Mouse (Mus musculus) limb, embryonic 14.5 days (tissue): ENCODE measurements around the gene Ltbr. TPM values are rescaled to one million over a fixed set of nuclear protein-coding genes. Genes with fewer than 3 reads are reported as not detected.

Source experiments
- ATAC-seq: fragments of 200-750 bp; cut with Nextera tagmentation; 2 replicates; pipeline ENCODE4 v1.8.0; 2017; ENCODE audit warnings: low read depth, moderate number of reproducible peaks, moderate TSS enrichment; ENCODE audit not compliant: low FRiP score
- DNase-seq: peaks from one replicate; pipeline ENCODE4 v3.0.0-alpha.2; 2015; ENCODE audit warnings: low spot score
- H3K27ac ChIP-seq: fragments of 300-500 bp; sonication (generic); replicated peaks from 2 replicates; pipeline ENCODE4 v1.5.1; 2014; ENCODE audit warnings: low read depth, mild to moderate bottlenecking, low read length, moderate library complexity, mixed read lengths
- H3K27me3 ChIP-seq: fragments of 300-500 bp; sonication (generic); 2 replicates; pipeline ENCODE4 v1.6.1; 2014; ENCODE audit warnings: low read length, mixed read lengths; ENCODE audit not compliant: control insufficient read depth, insufficient read depth
- H3K36me3 ChIP-seq: fragments of 300-500 bp; sonication (generic); 2 replicates; pipeline ENCODE4 v1.6.1; 2014; ENCODE audit warnings: mild to moderate bottlenecking, low read length, moderate library complexity, mixed read lengths; ENCODE audit not compliant: control insufficient read depth, insufficient read depth
- H3K4me1 ChIP-seq: fragments of 300-500 bp; sonication (generic); 2 replicates; pipeline ENCODE4 v1.6.1; 2014; ENCODE audit warnings: antibody characterized with exemption, low read length, mixed read lengths; ENCODE audit not compliant: control insufficient read depth, insufficient read depth
- H3K4me2 ChIP-seq: fragments of 300-500 bp; sonication (generic); replicated peaks from 2 replicates; pipeline ENCODE4 v1.6.1; 2014; ENCODE audit warnings: low read depth, mild to moderate bottlenecking, low read length, moderate library complexity; ENCODE audit not compliant: severe bottlenecking
- H3K4me3 ChIP-seq: fragments of 300-500 bp; sonication (generic); replicated peaks from 2 replicates; pipeline ENCODE4 v1.5.1; 2014; ENCODE audit warnings: low read length
- H3K9ac ChIP-seq: fragments of 300-500 bp; sonication (generic); 2 replicates; pipeline ENCODE4 v1.6.1; 2014; ENCODE audit warnings: mild to moderate bottlenecking, low read depth, low read length, moderate library complexity; ENCODE audit not compliant: severe bottlenecking
- H3K9me3 ChIP-seq: fragments of 300-500 bp; sonication (generic); 2 replicates; pipeline ENCODE4 v1.6.1; 2016; ENCODE audit warnings: low read length; ENCODE audit not compliant: control insufficient read depth
- POLR2A ChIP-seq: fragments of 200-500 bp; IDR thresholded peaks from 2 replicates; pipeline ENCODE4 v1.8.0; 2012; ENCODE audit warnings: inconsistent platforms, mild to moderate bottlenecking, moderate library complexity, borderline replicate concordance; ENCODE audit not compliant: insufficient read depth, insufficient read length; ENCODE audit errors: extremely low read depth
- WGBS: fragments of 180-500 bp; shearing (Covaris S2); extraction: QIAGEN DNeasy Blood & Tissue Kit; methylation state at CpG from one replicate; pipeline ENCODE4 v1.1.7; 2014; 5-methylcytosine and 5-hydroxymethylcytosine counted together
- polyA plus RNA-seq, 2 experiments: library from polyadenylated mRNA; depleted of rRNA in 1 of 2; stranded (reverse) in 1 of 2; unstranded in 1 of 2; fragments of >200 nt; fragmentation: Nextera tagmentation in 1 of 2; extraction: Ambion mirVana in 1 of 2; gene quantifications; 2 replicates each; pipeline versions ENCODE4 v1.2.1 to v1.2.3; 2012 to 2014

Gene Ltbr
- polyA plus RNA-seq, 2 experiments, result 45.8 to 52.7 TPM

GRCm38 (mm10) chr6:125318981-125319918 is 5.6 kb upstream of the Ltbr start:
- peaks cover 36% of the 10 kb centered on the region for H3K27me3 ChIP-seq
- ATAC-seq (no peak), DNase-seq (no peak)
- no peak overlapping the region for H3K9ac ChIP-seq
- no peak for TF ChIP-seq POLR2A
- no peak overlapping the region for H3K27ac ChIP-seq
- no peak overlapping the region for H3K4me3 ChIP-seq
- H3K4me2 ChIP-seq, result no peak overlapping the region
- H3K36me3 ChIP-seq, result no peaks in the 10 kb centered on the region
- WGBS, result 67% methylated on average over 15 of the region's 15 CpGs
- H3K9me3 ChIP-seq, result no peaks in the 10 kb centered on the region
- peaks cover 7% of the 10 kb centered on the region for H3K4me1 ChIP-seq

- peaks cover 3% of the 10 kb centered on the region; the same call in 1 of the 2 replicates for H3K36me3 ChIP-seq
- H3K4me3 ChIP-seq, result no peak overlapping the region
- no peak overlapping the region for H3K9ac ChIP-seq
- H3K9me3 ChIP-seq, result no peaks in the 10 kb centered on the region
- H3K4me1 ChIP-seq, result peaks cover 25% of the 10 kb centered on the region
- H3K27ac ChIP-seq, result no peak overlapping the region
- ATAC-seq, result no peak
- DNase-seq, result no peak
- no peak overlapping the region for H3K4me2 ChIP-seq
- 64% methylated on average over 7 of the region's 7 CpGs for WGBS
- peaks cover 26% of the 10 kb centered on the region for H3K27me3 ChIP-seq
- no peak for TF ChIP-seq POLR2A
Measured at GRCm38 (mm10) chr6:125317077-125317476, 3.4 kb upstream of the Ltbr start.

GRCm38 (mm10) chr6:125314746-125315145 is 1.1 kb upstream of the Ltbr start:
- no peak for ATAC-seq
- Histone ChIP-seq H3K9me3 (no peaks in the 10 kb centered on the region), H3K4me3 (no peak overlapping the region), H3K4me2 (no peak overlapping the region; the same call in 1 of the 2 replicates), H3K27me3 (peaks cover 3% of the 10 kb centered on the region; the same call in 1 of the 2 replicates), H3K36me3 (peaks cover 10% of the 10 kb centered on the region; the same call in 1 of the 2 replicates), H3K27ac (no peak overlapping the region), H3K9ac (no peak overlapping the region; the same call in 1 of the 2 replicates), H3K4me1 (peaks cover 32% of the 10 kb centered on the region)
- WGBS, result 51% methylated on average over 6 of the region's 6 CpGs
- no peak for DNase-seq
- TF ChIP-seq POLR2A, result no peak

GRCm38 (mm10) chr6:125314231-125314563 is 512 bp upstream of the Ltbr start:
- peaks cover 35% of the 10 kb centered on the region for H3K4me1 ChIP-seq
- H3K9ac ChIP-seq, result peak overlapping the region; percentile 84
- 46% methylated on average over 7 of the region's 7 CpGs for WGBS
- TF ChIP-seq POLR2A, result no peak
- H3K9me3 ChIP-seq, result no peaks in the 10 kb centered on the region
- peaks cover 15% of the 10 kb centered on the region; the same call in 1 of the 2 replicates for H3K36me3 ChIP-seq
- H3K27ac ChIP-seq, result peak overlapping the region; percentile 75
- H3K27me3 ChIP-seq, result no peaks in the 10 kb centered on the region; the same call in 1 of the 2 replicates
- H3K4me3 ChIP-seq, result peak overlapping the region; percentile 52
- peak overlapping the region; percentile 84 for H3K4me2 ChIP-seq
- ATAC-seq (peak; percentile 18; the same call in 1 of the 2 replicates), DNase-seq (no peak)

GRCm38 (mm10) chr6:125312581-125313355 is 917 bp downstream of the Ltbr start:
- 64% methylated on average over 22 of the region's 22 CpGs for WGBS
- Histone ChIP-seq H3K9ac (peak overlapping the region; percentile 84), H3K36me3 (peaks cover 21% of the 10 kb centered on the region; the same call in 1 of the 2 replicates), H3K9me3 (no peaks in the 10 kb centered on the region), H3K27ac (peak overlapping the region; percentile 75), H3K4me3 (peak overlapping the region; percentile 52), H3K4me1 (peaks cover 37% of the 10 kb centered on the region), H3K27me3 (no peaks in the 10 kb centered on the region), H3K4me2 (peak overlapping the region; percentile 84)
- DNase-seq (no peak), ATAC-seq (no peak)
- TF ChIP-seq POLR2A, result no peak
